Mouse (Mus musculus) midbrain, embryonic 12.5 days (tissue): Measurements from ENCODE around the gene Atg9b. TPM values are rescaled to one million over a fixed set of nuclear protein-coding genes. Genes with fewer than 3 reads are reported as not detected.

Experiments
- ATAC-seq: fragments of 200-750 bp; cut with Nextera tagmentation; 2 replicates; pipeline ENCODE4 v1.8.0; 2017; ENCODE audit warnings: low read depth, moderate TSS enrichment, moderate library complexity; ENCODE audit not compliant: low FRiP score
- H3K27ac ChIP-seq: fragments of 300-500 bp; sonication (generic); replicated peaks from 2 replicates; pipeline ENCODE4 v1.5.1; 2016; ENCODE audit warnings: mild to moderate bottlenecking
- H3K27me3 ChIP-seq: fragments of 300-500 bp; sonication (generic); 2 replicates; pipeline ENCODE4 v1.6.1; 2016; ENCODE audit warnings: mild to moderate bottlenecking
- H3K36me3 ChIP-seq: fragments of 300-500 bp; sonication (generic); 2 replicates; pipeline ENCODE4 v1.6.1; 2016
- H3K4me1 ChIP-seq: fragments of 300-500 bp; sonication (generic); 2 replicates; pipeline ENCODE4 v1.6.1; 2016
- H3K4me2 ChIP-seq: fragments of 300-500 bp; sonication (generic); replicated peaks from 2 replicates; pipeline ENCODE4 v1.6.1; 2016; ENCODE audit warnings: mild to moderate bottlenecking, moderate library complexity
- H3K4me3 ChIP-seq: fragments of 300-500 bp; sonication (generic); 2 replicates; pipeline ENCODE4 v1.5.1; 2016; ENCODE audit warnings: mild to moderate bottlenecking
- H3K9ac ChIP-seq: fragments of 300-500 bp; sonication (generic); replicated peaks from 2 replicates; pipeline ENCODE4 v1.6.1; 2016; ENCODE audit warnings: mild to moderate bottlenecking, moderate library complexity
- H3K9me3 ChIP-seq: fragments of 300-500 bp; sonication (generic); 2 replicates; pipeline ENCODE4 v1.6.1; 2016; ENCODE audit warnings: mild to moderate bottlenecking
- WGBS: fragments of 180-500 bp; shearing (Covaris S2); methylation state at CpG from one replicate; pipeline ENCODE4 v1.1.7; 2016; 5-methylcytosine and 5-hydroxymethylcytosine counted together
- polyA plus RNA-seq: library from polyadenylated mRNA; unstranded; fragments of >200 nt; fragmentation: Nextera tagmentation; extraction: Ambion mirVana; gene quantifications from 2 replicates; pipeline ENCODE4 v1.2.1, GENCODE M21; 2016

Gene Atg9b
- polyA plus RNA-seq, 1 experiment from 2014 or later = 0.46 TPM

DNA sequence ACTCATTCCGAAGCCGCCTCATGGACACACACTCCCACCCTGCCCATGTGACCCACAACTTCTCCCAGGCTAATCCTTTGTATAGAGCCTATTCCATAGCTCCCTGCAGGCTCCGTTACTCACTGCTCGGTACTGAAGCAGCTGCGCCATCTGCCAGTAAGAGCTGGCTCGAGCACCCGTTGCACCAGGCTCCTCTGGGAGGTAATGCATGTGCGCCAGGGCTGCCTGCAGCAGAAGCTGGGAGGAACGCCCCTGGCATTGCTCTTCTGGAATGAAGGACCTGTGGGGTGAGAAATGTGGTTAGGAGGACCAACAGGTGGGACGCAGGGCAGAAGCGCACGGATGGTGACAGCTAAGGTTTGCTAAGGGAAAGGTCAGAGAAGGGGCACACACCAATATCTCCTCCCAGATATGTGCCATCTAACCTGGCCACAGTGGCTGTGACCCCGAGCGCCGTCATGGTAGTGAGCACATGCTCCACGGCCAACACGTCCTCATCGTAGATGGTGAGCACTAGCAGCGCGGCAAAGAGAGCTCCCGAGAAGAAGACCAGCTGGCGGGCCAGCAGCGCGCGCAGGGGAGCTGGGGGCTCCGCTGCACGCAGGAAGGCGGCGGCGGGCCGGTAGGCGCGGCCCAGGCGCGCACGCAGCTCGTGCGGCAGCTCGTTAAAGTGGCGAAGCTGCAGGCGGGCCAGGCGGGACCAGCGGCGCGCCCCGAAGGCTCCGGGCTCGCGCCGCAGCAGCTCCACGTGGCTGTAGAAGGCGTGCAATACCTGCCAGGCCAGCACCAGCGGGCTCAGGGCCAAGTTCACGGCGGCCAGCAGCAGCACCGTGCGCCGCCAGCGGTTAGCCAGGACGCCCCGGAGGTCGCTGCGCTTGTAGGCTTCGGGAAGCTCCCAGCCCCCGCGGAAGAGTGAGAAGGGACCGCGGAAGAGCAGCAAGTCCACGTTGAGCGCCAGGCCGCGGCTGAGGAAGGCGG lies 4.4 kb downstream of the Atg9b start:
- Histone ChIP-seq H3K4me2 (peak overlapping the region; percentile 88), H3K4me1 (peaks cover 28% of the 10 kb centered on the region), H3K27ac (no peak overlapping the region), H3K9ac (peak overlapping the region; percentile 46), H3K4me3 (peak overlapping the region; percentile 47), H3K9me3 (no peaks in the 10 kb centered on the region), H3K27me3 (peaks cover 65% of the 10 kb centered on the region), H3K36me3 (no peaks in the 10 kb centered on the region)
- WGBS = under 1% methylated on average over 72 of the region's 73 CpGs
- peak; percentile 41 for ATAC-seq

DNA sequence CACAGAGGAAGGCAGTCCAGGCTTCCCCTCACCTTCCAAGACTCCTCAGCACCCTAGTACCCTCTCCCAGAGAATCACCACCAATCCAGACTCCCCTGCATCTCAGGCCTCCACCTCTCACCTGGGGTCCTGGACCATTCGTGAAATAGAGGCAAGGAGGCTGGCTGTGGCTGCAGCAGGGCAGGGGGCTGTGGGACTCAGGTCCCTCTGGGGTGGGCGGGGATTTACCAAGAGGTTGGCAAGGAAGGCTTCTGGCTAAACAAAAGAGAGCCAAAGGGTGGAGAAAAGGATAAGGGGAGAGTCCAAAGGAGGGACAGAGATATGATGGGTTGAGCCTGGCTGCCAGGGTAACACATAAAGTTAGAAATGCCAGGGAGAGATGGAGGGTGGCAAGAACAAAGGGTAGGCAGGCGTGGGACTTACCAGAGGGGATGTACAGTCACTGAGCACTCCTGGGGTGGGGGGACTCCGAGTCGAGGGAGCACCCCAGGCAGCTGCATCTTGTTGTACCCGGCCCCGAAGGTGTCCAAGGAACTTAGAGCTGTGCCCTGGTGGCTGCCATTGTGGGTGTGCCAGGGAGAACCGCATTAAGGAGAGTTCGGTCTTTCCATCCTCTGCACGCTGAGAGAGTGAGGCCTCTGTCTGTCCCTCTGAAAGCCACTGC lies 5.9 kb downstream of the Atg9b start:
- no peak for ATAC-seq
- H3K9me3 ChIP-seq = no peaks in the 10 kb centered on the region
- H3K36me3 ChIP-seq = no peaks in the 10 kb centered on the region
- H3K4me2 ChIP-seq = no peak overlapping the region
- no peak overlapping the region for H3K4me3 ChIP-seq
- peaks cover 28% of the 10 kb centered on the region for H3K4me1 ChIP-seq
- peaks cover 64% of the 10 kb centered on the region for H3K27me3 ChIP-seq
- no peak overlapping the region for H3K27ac ChIP-seq
- 76% methylated on average over 10 of the region's 10 CpGs for WGBS
- no peak overlapping the region for H3K9ac ChIP-seq

DNA sequence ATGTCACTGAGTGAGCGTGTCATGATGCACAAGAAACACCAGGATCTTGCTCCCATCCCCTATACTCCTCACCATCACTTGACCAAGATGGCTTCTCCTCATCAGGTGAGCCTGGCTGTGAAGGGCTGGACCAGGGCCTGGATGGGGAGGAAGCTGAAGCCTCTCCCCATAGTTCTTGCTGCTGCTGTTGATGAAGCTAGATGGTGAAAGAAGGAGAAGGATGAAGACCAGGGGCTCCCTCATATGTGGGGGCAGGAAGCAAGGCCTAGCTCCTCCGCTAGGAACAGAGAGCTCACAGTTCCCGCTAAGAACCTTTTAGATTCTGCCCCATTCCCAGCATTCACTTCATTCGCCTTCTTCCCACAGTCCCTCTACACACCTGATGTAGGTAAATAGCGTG lies 6.6 kb downstream of the Atg9b start:
- H3K4me1 ChIP-seq = peaks cover 28% of the 10 kb centered on the region
- H3K4me3 ChIP-seq = no peak overlapping the region
- 89% methylated on average over 5 of the region's 5 CpGs for WGBS
- no peak overlapping the region for H3K27ac ChIP-seq
- H3K36me3 ChIP-seq = no peaks in the 10 kb centered on the region
- no peaks in the 10 kb centered on the region for H3K9me3 ChIP-seq
- no peak overlapping the region for H3K4me2 ChIP-seq
- ATAC-seq = no peak
- no peak overlapping the region for H3K9ac ChIP-seq
- peaks cover 58% of the 10 kb centered on the region for H3K27me3 ChIP-seq

DNA sequence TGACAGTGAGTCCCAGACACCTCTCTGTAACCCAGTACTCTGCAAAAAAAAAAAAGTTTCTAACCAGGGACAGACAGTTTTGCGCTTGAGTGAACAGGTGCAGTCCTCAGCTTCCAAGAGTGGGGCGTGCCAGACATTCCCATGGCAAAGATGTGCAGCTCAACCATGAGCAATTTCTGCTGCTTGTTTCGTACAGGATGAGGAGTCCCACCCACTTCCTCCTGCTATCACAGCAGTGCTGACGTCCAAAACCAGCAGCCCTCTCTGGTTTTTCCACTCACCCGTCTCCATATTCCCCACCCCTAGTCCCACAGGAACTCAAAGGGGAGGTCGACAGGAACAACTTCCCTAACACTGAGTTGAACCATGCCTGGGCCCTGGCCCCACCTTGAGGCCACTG lies 7.5 kb downstream of the Atg9b start:
- no peak overlapping the region for H3K27ac ChIP-seq
- no peak overlapping the region for H3K4me3 ChIP-seq
- H3K4me1 ChIP-seq = peaks cover 28% of the 10 kb centered on the region
- no peak overlapping the region for H3K9ac ChIP-seq
- peaks cover 49% of the 10 kb centered on the region for H3K27me3 ChIP-seq
- no peak overlapping the region; the same call in 1 of the 2 replicates for H3K4me2 ChIP-seq
- H3K36me3 ChIP-seq = no peaks in the 10 kb centered on the region
- H3K9me3 ChIP-seq = no peaks in the 10 kb centered on the region
- WGBS = 72% methylated on average over 6 of the region's 6 CpGs
- ATAC-seq = no peak

DNA sequence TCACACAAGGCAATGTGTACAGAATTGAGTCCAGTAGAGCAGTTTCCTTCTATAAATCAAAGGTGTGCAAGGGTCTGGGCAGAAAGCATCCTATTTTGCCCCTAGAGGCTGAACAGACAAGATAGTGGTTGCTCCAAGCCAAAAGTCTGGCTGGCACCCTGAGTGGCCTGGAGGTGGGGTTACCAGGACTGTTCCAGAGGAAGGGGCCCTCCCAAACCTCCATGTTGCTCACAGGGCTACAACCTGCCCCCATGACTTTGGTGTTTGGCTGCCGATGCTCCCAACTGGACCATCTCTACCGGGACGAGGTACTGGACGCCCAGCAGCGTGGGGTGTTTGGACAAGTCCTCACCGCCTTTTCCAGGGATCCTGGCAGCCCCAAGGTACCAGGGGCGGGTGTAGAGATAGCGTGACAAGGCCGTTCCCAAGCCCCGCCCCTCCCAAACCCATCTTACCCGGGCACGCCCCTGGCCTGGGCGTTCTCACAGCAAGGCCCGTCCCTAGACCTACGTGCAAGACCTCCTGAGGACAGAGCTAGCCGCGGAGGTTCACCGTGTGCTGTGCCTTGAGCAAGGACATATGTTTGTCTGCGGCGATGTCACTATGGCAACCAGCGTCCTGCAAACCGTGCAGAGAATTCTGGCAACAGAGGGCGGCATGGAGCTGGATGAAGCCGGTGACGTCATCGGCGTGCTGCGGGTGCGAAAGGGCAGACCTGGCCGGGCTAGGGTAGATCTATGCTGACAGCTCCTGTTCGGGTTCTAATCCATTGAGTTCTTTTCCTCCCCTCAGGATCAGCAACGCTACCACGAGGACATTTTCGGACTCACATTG lies 8.7 kb downstream of the Atg9b start:
- ATAC-seq = peak; percentile 83
- Histone ChIP-seq H3K27me3 (peaks cover 38% of the 10 kb centered on the region), H3K4me1 (peaks cover 24% of the 10 kb centered on the region), H3K9me3 (no peaks in the 10 kb centered on the region), H3K4me2 (peak overlapping the region; percentile 70), H3K36me3 (no peaks in the 10 kb centered on the region), H3K27ac (peak overlapping the region; percentile 66), H3K4me3 (peak overlapping the region; percentile 50), H3K9ac (peak overlapping the region; percentile 53)
- under 1% methylated on average over 34 of the region's 34 CpGs for WGBS

GRCm38 (mm10) chr5:24381988-24382387 lies 10.0 kb downstream of the Atg9b start:
- Histone ChIP-seq H3K4me1 (peaks cover 14% of the 10 kb centered on the region), H3K9me3 (no peaks in the 10 kb centered on the region), H3K36me3 (no peaks in the 10 kb centered on the region), H3K9ac (no peak overlapping the region), H3K27me3 (peaks cover 25% of the 10 kb centered on the region), H3K27ac (no peak overlapping the region), H3K4me2 (no peak overlapping the region), H3K4me3 (no peak overlapping the region)
- 65% methylated on average over 2 of the region's 2 CpGs for WGBS
- no peak for ATAC-seq

- Histone ChIP-seq H3K36me3 (no peaks in the 10 kb centered on the region), H3K4me2 (no peak overlapping the region), H3K4me3 (no peak overlapping the region), H3K27ac (no peak overlapping the region), H3K4me1 (peaks cover 10% of the 10 kb centered on the region), H3K27me3 (peaks cover 20% of the 10 kb centered on the region), H3K9me3 (no peaks in the 10 kb centered on the region), H3K9ac (no peak overlapping the region)
- no peak for ATAC-seq
- 69% methylated on average over 6 of the region's 6 CpGs for WGBS
Observed at GRCm38 (mm10) chr5:24381486-24381885, 10.5 kb downstream of the Atg9b start.

DNA sequence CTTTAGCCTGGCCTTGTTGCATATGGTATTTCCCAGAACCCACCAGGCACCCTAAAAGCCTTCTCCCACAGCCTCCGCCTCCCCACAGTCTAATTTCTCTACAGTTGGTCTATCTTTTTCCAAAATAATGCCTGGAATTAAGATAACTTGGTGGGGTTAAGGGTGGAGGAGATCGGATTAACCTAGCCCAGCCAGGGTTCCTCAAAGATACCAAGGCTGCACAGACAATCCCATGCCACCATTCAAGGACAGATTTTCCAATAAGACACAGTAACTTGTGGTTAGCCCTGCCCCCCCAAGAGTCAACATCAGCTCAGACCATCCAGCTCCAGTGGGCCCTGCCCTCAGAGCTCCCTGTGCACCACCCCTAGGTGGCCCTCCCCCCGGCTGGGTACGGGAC lies 11.4 kb downstream of the Atg9b start:
- peaks cover 10% of the 10 kb centered on the region for H3K4me1 ChIP-seq
- no peak overlapping the region for H3K27ac ChIP-seq
- 94% methylated on average over 4 of the region's 4 CpGs for WGBS

GRCm38 (mm10) chr5:24379501-24379900 lies 12.4 kb downstream of the Atg9b start:
- H3K36me3 ChIP-seq = no peaks in the 10 kb centered on the region
- no peak for ATAC-seq
- H3K27ac ChIP-seq = no peak overlapping the region
- H3K4me1 ChIP-seq = peaks cover 10% of the 10 kb centered on the region
- no peaks in the 10 kb centered on the region for H3K9me3 ChIP-seq
- H3K27me3 ChIP-seq = 0 out of 2 replicates have a peak, but pooled peaks cover under 1% of the 10 kb centered on the region
- no peak overlapping the region for H3K4me2 ChIP-seq
- no peak overlapping the region for H3K4me3 ChIP-seq
- 80% methylated on average over 4 of the region's 4 CpGs for WGBS
- no peak overlapping the region for H3K9ac ChIP-seq

More for the DNA sequence above, 11.4 kb downstream of the Atg9b start:
- Histone ChIP-seq H3K9me3 (no peaks in the 10 kb centered on the region), H3K36me3 (no peaks in the 10 kb centered on the region), H3K27me3 (peaks cover 10% of the 10 kb centered on the region), H3K9ac (no peak overlapping the region), H3K4me3 (no peak overlapping the region), H3K4me2 (no peak overlapping the region)
- ATAC-seq = no peak

DNA sequence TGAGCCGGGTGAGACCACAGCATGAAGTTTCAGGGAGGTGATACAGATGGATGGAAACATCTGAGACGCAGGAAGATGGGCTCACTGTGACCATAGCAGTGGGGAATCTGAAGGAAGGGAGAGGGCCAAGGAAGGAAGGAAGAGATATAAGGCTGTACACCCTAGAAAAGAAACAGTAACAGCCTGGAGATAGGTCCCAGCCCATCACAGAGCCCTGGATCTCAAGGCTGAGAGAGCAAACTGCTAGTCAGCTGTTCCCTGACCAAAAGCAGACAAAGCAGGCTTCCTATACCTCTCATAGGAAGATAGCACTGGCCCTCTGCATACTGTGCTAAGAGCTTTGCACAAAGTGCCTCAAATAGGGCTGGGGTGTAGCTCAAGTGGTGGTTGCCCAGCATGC lies 13.2 kb downstream of the Atg9b start:
- Histone ChIP-seq H3K27ac (no peak overlapping the region), H3K4me1 (peaks cover 6% of the 10 kb centered on the region), H3K4me2 (no peak overlapping the region), H3K9me3 (no peaks in the 10 kb centered on the region), H3K36me3 (no peaks in the 10 kb centered on the region), H3K9ac (no peak overlapping the region), H3K4me3 (no peak overlapping the region), H3K27me3 (no peaks in the 10 kb centered on the region)
- WGBS = 74% methylated on average over 2 of the region's 2 CpGs
- ATAC-seq = no peak

DNA sequence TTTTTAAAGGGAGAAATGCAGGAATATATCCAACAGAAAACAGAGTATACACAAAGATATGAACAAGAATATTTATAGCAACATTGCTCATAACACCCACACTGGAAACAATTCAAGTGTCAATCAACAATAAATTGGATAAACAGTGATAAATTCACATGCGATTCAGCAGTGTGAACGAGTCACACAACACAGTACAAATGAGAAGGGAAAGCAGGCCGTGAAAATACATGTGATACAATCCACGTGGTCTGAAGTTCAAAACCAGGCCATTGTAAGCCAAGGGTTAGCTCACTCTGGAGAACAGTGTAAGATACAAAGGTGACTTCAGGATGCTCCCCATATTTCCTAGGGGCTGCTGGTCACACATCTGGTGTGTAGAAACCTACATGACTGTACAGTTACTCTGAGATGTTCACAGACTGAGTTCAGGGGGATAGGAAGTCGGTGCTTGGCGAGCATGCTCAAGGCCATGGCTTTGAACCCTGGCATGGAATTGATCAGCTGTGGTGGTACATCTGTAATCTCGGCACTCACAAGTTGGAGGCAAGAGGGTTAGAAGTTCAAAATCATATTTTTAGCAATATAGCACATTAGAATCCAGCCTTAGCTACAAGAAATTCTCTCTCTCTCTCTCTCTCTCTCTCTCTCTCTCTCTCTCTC lies 17.1 kb downstream of the Atg9b start:
- WGBS = 88% methylated on average over 7 of the region's 7 CpGs
- no peak overlapping the region for H3K9ac ChIP-seq
- no peak overlapping the region for H3K4me2 ChIP-seq
- H3K27me3 ChIP-seq = no peaks in the 10 kb centered on the region
- H3K4me1 ChIP-seq = no peaks in the 10 kb centered on the region
- ATAC-seq = no peak
- H3K27ac ChIP-seq = no peak overlapping the region
- no peaks in the 10 kb centered on the region for H3K9me3 ChIP-seq
- H3K4me3 ChIP-seq = no peak overlapping the region
- H3K36me3 ChIP-seq = no peaks in the 10 kb centered on the region
